Mouse (Mus musculus) A20 (cell line): ENCODE measurements around the gene Myh10.

Experiments
- DNase-seq: peaks from one replicate; pipeline ENCODE4 v3.0.0-alpha.2; 2011; ENCODE audit warnings: low read depth, low spot score

The Myh10 gene

GRCm38 (mm10) chr11:68859943-68860593 is 168.7 kb downstream of the Myh10 start:
- no peak for DNase-seq

GRCm38 (mm10) chr11:68862260-68862659 is 170.9 kb downstream of the Myh10 start:
- no peak for DNase-seq

DNA sequence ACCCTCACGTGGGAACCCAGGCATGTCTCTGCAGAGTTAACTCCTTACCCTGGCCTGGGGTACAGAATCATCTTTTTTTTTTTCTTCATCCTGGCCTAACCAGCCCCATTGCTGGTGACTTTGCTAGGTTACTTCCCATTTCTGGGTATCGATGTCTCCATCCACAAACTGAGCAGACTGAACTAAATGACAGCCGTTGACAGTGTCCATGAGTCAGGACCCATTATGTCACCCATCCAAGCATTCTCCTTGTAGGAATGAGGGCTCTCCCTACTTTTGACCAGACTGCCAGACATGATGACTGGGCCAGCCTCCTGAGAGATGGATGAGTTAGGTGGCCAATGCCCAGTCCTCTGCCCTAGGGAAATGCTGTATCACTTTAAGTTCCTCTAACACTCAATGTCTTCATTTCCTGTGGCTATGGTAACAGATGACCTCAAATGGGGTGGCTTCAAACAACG is 172.3 kb downstream of the Myh10 start:
- DNase-seq = peak; percentile 33

- DNase-seq = no peak
Measured at GRCm38 (mm10) chr11:68864544-68865189, 173.3 kb downstream of the Myh10 start.
